Mouse (Mus musculus) testis, adult 2 months (tissue): ENCODE data around the gene Mum1.

ENCODE experiments used
- CTCF ChIP-seq: fragments of 200-500 bp; IDR thresholded peaks from 2 replicates; pipeline ENCODE4 v1.5.1; 2012; ENCODE audit warnings: low read depth, mild to moderate bottlenecking, inconsistent platforms, low read length, moderate library complexity; ENCODE audit not compliant: control insufficient read depth, insufficient read depth, insufficient replicate concordance
- POLR2A ChIP-seq: fragments of 200-500 bp; IDR thresholded peaks from 2 replicates; pipeline ENCODE4 v1.6.1; 2012; ENCODE audit warnings: low read depth, mild to moderate bottlenecking, inconsistent platforms, low read length, moderate library complexity; ENCODE audit not compliant: control insufficient read depth

- TF ChIP-seq CTCF (no peak), POLR2A (no peak)
Measured at GRCm38 (mm10) chr10:80278390-80278789, 52.2 kb downstream of the Mum1 start.
